Mouse (Mus musculus) kidney, embryonic 16.5 days (tissue): ENCODE data around the gene AW551984. TPM values are rescaled to one million over a fixed set of nuclear protein-coding genes. Genes with fewer than 3 reads are reported as not detected.

ENCODE experiments used
- polyA plus RNA-seq: library from polyadenylated mRNA; unstranded; fragments of >200 nt; fragmentation: Nextera tagmentation; extraction: Ambion mirVana; gene quantifications from 2 replicates; pipeline ENCODE4 v1.2.1, GENCODE M21; 2015

AW551984 gene
- polyA plus RNA-seq, 1 experiment from 2014 or later, result 16.2 TPM

Other genes with a start within 250 kb of the AW551984 start
- gene Olfr951, start 217.0 kb downstream of the AW551984 start, polyA plus RNA-seq, result not detected in 2 replicates
- not detected in 2 replicates for gene Olfr952, start 177.3 kb downstream of the AW551984 start, polyA plus RNA-seq
- not detected in 2 replicates for gene Olfr954, start 147.7 kb downstream of the AW551984 start, polyA plus RNA-seq
- gene Olfr955, start 132.5 kb downstream of the AW551984 start, polyA plus RNA-seq, result not detected in 2 replicates
- gene Olfr44, start 110.4 kb downstream of the AW551984 start, polyA plus RNA-seq, result not detected in 2 replicates
- not detected in 2 replicates for gene Olfr957, start 88.6 kb downstream of the AW551984 start, polyA plus RNA-seq
- gene Olfr958, start 50.3 kb downstream of the AW551984 start, polyA plus RNA-seq, result not detected in 2 replicates
- not detected in 2 replicates for gene Olfr959, start 28.8 kb downstream of the AW551984 start, polyA plus RNA-seq
- gene Olfr148, start 6.3 kb upstream of the AW551984 start, polyA plus RNA-seq, result not detected in 2 replicates
- gene Olfr960, start 17.0 kb upstream of the AW551984 start, polyA plus RNA-seq, result not detected in 2 replicates
- not detected in 2 replicates for gene Olfr961, start 40.7 kb upstream of the AW551984 start, polyA plus RNA-seq
- gene Olfr963, start 62.8 kb upstream of the AW551984 start, polyA plus RNA-seq, result not detected in 2 replicates
- not detected in 2 replicates for gene Olfr149, start 102.7 kb upstream of the AW551984 start, polyA plus RNA-seq
- gene Olfr965, start 107.0 kb upstream of the AW551984 start, polyA plus RNA-seq, result not detected in 2 replicates
- gene Olfr150, start 126.6 kb upstream of the AW551984 start, polyA plus RNA-seq, result not detected in 2 replicates
- not detected in 2 replicates for gene Olfr967, start 141.8 kb upstream of the AW551984 start, polyA plus RNA-seq
- gene Olfr968, start 178.8 kb upstream of the AW551984 start, polyA plus RNA-seq, result not detected in 2 replicates
- not detected in 2 replicates for gene Olfr969, start 186.5 kb upstream of the AW551984 start, polyA plus RNA-seq
- gene Olfr970, start 204.5 kb upstream of the AW551984 start, polyA plus RNA-seq, result not detected in 2 replicates
- gene Olfr971, start 232.5 kb upstream of the AW551984 start, polyA plus RNA-seq, result not detected in 2 replicates